Mouse (Mus musculus) heart, adult 2 months (tissue): ENCODE measurements around the gene Etnk2.

ENCODE experiments used
- CTCF ChIP-seq: fragments of 200-600 bp; IDR thresholded peaks from 2 replicates; pipeline ENCODE4 v1.8.1; 2022; ENCODE audit warnings: antibody characterized with exemption, mild to moderate bottlenecking, moderate library complexity
- EP300 ChIP-seq: fragments of 200-500 bp; IDR thresholded peaks from 2 replicates; pipeline ENCODE4 v1.6.1; 2011; ENCODE audit warnings: low read depth, low read length, control low read depth; ENCODE audit not compliant: insufficient read depth

- TF ChIP-seq EP300, result no peak
- TF ChIP-seq CTCF, result peak; percentile 87
Observed at GRCm38 (mm10) chr1:133314364-133314763, 49.0 kb upstream of the Etnk2 start.
